Mouse (Mus musculus): ENCODE results near the gene Pkp2.

DNA sequence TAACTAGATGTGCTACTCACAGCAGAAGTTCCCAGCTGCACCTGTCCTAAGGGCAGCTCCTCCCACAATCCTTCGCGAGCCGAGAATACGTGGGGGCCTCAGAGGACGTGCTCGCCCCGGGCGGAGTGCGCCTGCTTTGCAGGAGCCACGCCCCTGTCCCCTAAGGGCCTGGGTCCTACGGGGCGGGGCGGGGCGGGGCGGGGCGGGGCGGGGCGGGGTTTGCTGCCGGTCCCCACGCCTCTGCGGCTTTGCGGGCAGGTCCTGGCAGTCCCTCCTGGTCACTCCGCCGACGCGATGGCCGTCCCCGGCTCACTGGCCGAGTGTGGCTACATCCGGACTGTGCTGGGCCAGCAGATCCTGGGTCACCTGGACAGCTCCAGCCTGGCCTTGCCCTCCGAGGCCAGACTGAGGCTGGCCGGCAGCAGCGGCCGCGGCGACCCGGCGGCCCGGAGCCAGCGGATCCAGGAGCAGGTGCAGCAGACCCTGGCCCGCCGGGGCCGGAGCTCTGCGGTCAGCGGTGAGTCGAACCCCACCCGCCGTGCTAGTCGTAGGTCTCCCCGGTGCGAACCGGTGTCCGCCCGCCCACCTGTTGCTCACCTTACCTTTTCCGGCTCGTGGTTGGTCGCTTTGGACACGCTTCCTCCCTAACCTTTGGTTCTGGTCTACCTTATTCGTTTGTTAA lies at the start of gene Pkp2:
- TF ChIP-seq HCFC1 (IDR thresholded peaks at IDR 0.05; ENCODE audit: borderline replicate concordance, insufficient read depth, low read length) (no peak), ZNF384 (IDR thresholded peaks at IDR 0.05; ENCODE audit: low read depth, low read length) (no peak)

All from ES-E14 (cell line).